Mouse (Mus musculus) midbrain, embryonic 11.5 days (tissue): ENCODE measurements at regions not wholly inside any gene's neighbourhood (a gene's known extent, or its start where the extent isn't known, plus 50 kb on each side); places are given as distances from the start of the nearest gene placed in this dataset.

Experiments
- ATAC-seq: fragments of 200-750 bp; cut with Nextera tagmentation; 2 replicates; pipeline ENCODE4 v1.8.0; 2017; ENCODE audit warnings: moderate TSS enrichment, moderate library complexity; ENCODE audit not compliant: low FRiP score
- DNase-seq: peaks from one replicate; pipeline ENCODE4 v3.0.0; 2015; ENCODE audit warnings: low spot score; ENCODE audit errors: missing footprints
- H3K27ac ChIP-seq: fragments of 300-500 bp; sonication (generic); 2 replicates; pipeline ENCODE4 v1.5.1; 2014; ENCODE audit warnings: low read depth, low read length
- H3K27me3 ChIP-seq: fragments of 300-500 bp; sonication (generic); 2 replicates; pipeline ENCODE4 v1.6.1; 2014; ENCODE audit warnings: mild to moderate bottlenecking, low read length, moderate library complexity, mixed read lengths; ENCODE audit not compliant: control insufficient read depth, insufficient read depth
- H3K36me3 ChIP-seq: fragments of 300-500 bp; sonication (generic); 2 replicates; pipeline ENCODE4 v1.6.1; 2014; ENCODE audit warnings: mild to moderate bottlenecking, low read length, moderate library complexity, mixed read lengths; ENCODE audit not compliant: control insufficient read depth, insufficient read depth
- H3K4me1 ChIP-seq: fragments of 300-500 bp; sonication (generic); 2 replicates; pipeline ENCODE4 v1.6.1; 2014; ENCODE audit warnings: low read length; ENCODE audit not compliant: control insufficient read depth, insufficient read depth
- H3K4me2 ChIP-seq: fragments of 300-500 bp; sonication (generic); 2 replicates; pipeline ENCODE4 v1.6.1; 2014; ENCODE audit warnings: mild to moderate bottlenecking, moderate library complexity
- H3K4me3 ChIP-seq: fragments of 300-500 bp; sonication (generic); 2 replicates; pipeline ENCODE4 v1.5.1; 2014; ENCODE audit warnings: low read depth, low read length
- H3K9ac ChIP-seq: fragments of 300-500 bp; sonication (generic); 2 replicates; pipeline ENCODE4 v1.6.1; 2014; ENCODE audit warnings: low read length
- H3K9me3 ChIP-seq: fragments of 300-500 bp; sonication (generic); 2 replicates; pipeline ENCODE4 v1.6.1; 2016; ENCODE audit warnings: low read length; ENCODE audit not compliant: control insufficient read depth
- WGBS: fragments of 180-500 bp; shearing (Covaris S2); extraction: QIAGEN DNeasy Blood & Tissue Kit; methylation state at CpG from one replicate; pipeline ENCODE4 v1.1.7; 2014; 5-methylcytosine and 5-hydroxymethylcytosine counted together

GRCm38 (mm10) chr5:45121751-45122280, 322.3 kb upstream of the Ldb2 start:
- H3K9ac ChIP-seq: no peak overlapping the region
- H3K36me3 ChIP-seq: no peaks in the 10 kb centered on the region
- DNase-seq (no peak), ATAC-seq (no peak)
- H3K9me3 ChIP-seq: no peaks in the 10 kb centered on the region
- H3K27ac ChIP-seq: no peak overlapping the region
- H3K4me3 ChIP-seq: no peak overlapping the region
- no peaks in the 10 kb centered on the region for H3K4me1 ChIP-seq
- no peak overlapping the region for H3K4me2 ChIP-seq
- no peaks in the 10 kb centered on the region for H3K27me3 ChIP-seq
- WGBS: 76% methylated on average over 2 of the region's 2 CpGs

- 90% methylated on average over 2 of the region's 2 CpGs for WGBS
- H3K9ac ChIP-seq: no peak overlapping the region
- DNase-seq (no peak), ATAC-seq (no peak)
- H3K4me3 ChIP-seq: no peak overlapping the region
- no peaks in the 10 kb centered on the region for H3K4me1 ChIP-seq
- no peaks in the 10 kb centered on the region for H3K9me3 ChIP-seq
- no peak overlapping the region for H3K4me2 ChIP-seq
- H3K27me3 ChIP-seq: no peaks in the 10 kb centered on the region
- no peaks in the 10 kb centered on the region for H3K36me3 ChIP-seq
- H3K27ac ChIP-seq: no peak overlapping the region
Measured at GRCm38 (mm10) chr5:45119757-45120156, 320.3 kb upstream of the Ldb2 start.

- no peaks in the 10 kb centered on the region for H3K4me1 ChIP-seq
- WGBS: 84% methylated on average over 4 of the region's 4 CpGs
- H3K4me2 ChIP-seq: no peak overlapping the region
- no peak overlapping the region for H3K9ac ChIP-seq
- H3K27me3 ChIP-seq: no peaks in the 10 kb centered on the region
- H3K9me3 ChIP-seq: no peaks in the 10 kb centered on the region
- H3K36me3 ChIP-seq: no peaks in the 10 kb centered on the region
- H3K4me3 ChIP-seq: no peak overlapping the region
- ATAC-seq (no peak), DNase-seq (no peak)
- H3K27ac ChIP-seq: no peak overlapping the region
Measured at GRCm38 (mm10) chr5:45111246-45111645, 311.8 kb upstream of the Ldb2 start.

- H3K27me3 ChIP-seq: no peaks in the 10 kb centered on the region
- ATAC-seq (no peak), DNase-seq (no peak)
- H3K9me3 ChIP-seq: no peaks in the 10 kb centered on the region
- no peaks in the 10 kb centered on the region for H3K36me3 ChIP-seq
- 88% methylated on average over 3 of the region's 3 CpGs for WGBS
- H3K27ac ChIP-seq: no peak overlapping the region
- no peaks in the 10 kb centered on the region for H3K4me1 ChIP-seq
- no peak overlapping the region for H3K4me2 ChIP-seq
- H3K9ac ChIP-seq: no peak overlapping the region
- H3K4me3 ChIP-seq: no peak overlapping the region
Measured at GRCm38 (mm10) chr5:45110797-45111196, 311.3 kb upstream of the Ldb2 start.

GRCm38 (mm10) chr5:45105236-45105816, 305.8 kb upstream of the Ldb2 start:
- no peaks in the 10 kb centered on the region for H3K9me3 ChIP-seq
- H3K27ac ChIP-seq: no peak overlapping the region
- H3K27me3 ChIP-seq: no peaks in the 10 kb centered on the region
- DNase-seq (no peak), ATAC-seq (no peak)
- no peaks in the 10 kb centered on the region for H3K36me3 ChIP-seq
- no peak overlapping the region for H3K4me3 ChIP-seq
- 83% methylated on average over 9 of the region's 9 CpGs for WGBS
- H3K4me1 ChIP-seq: 0 out of 2 replicates have a peak, but pooled peaks cover 3% of the 10 kb centered on the region
- H3K4me2 ChIP-seq: no peak overlapping the region
- no peak overlapping the region for H3K9ac ChIP-seq

GRCm38 (mm10) chr5:45103763-45104428, 304.4 kb upstream of the Ldb2 start:
- 0 out of 2 replicates have a peak, but pooled peaks cover 3% of the 10 kb centered on the region for H3K4me1 ChIP-seq
- H3K4me3 ChIP-seq: no peak overlapping the region
- H3K9me3 ChIP-seq: no peaks in the 10 kb centered on the region
- H3K4me2 ChIP-seq: no peak overlapping the region
- H3K9ac ChIP-seq: no peak overlapping the region
- no peaks in the 10 kb centered on the region for H3K36me3 ChIP-seq
- no peak for DNase-seq
- WGBS: 89% methylated on average over 6 of the region's 6 CpGs
- ATAC-seq: no peak
- H3K27me3 ChIP-seq: no peaks in the 10 kb centered on the region
- H3K27ac ChIP-seq: no peak overlapping the region

- ATAC-seq (no peak), DNase-seq (no peak)
- Histone ChIP-seq H3K9me3 (no peaks in the 10 kb centered on the region), H3K4me3 (no peak overlapping the region), H3K27me3 (no peaks in the 10 kb centered on the region), H3K4me1 (0 out of 2 replicates have a peak, but pooled peaks cover 3% of the 10 kb centered on the region), H3K27ac (no peak overlapping the region), H3K4me2 (no peak overlapping the region), H3K9ac (no peak overlapping the region), H3K36me3 (no peaks in the 10 kb centered on the region)
- 49% methylated on average over 3 of the region's 3 CpGs for WGBS
Measured at GRCm38 (mm10) chr5:45102661-45103060, 303.2 kb upstream of the Ldb2 start.

GRCm38 (mm10) chr5:45101777-45102176, 302.3 kb upstream of the Ldb2 start:
- H3K4me3 ChIP-seq: no peak overlapping the region
- no peaks in the 10 kb centered on the region for H3K9me3 ChIP-seq
- WGBS: 80% methylated on average over 4 of the region's 4 CpGs
- no peak for DNase-seq
- no peak overlapping the region for H3K27ac ChIP-seq
- 0 out of 2 replicates have a peak, but pooled peaks cover 3% of the 10 kb centered on the region for H3K4me1 ChIP-seq
- ATAC-seq: no peak
- no peaks in the 10 kb centered on the region for H3K36me3 ChIP-seq
- no peak overlapping the region for H3K4me2 ChIP-seq
- H3K27me3 ChIP-seq: no peaks in the 10 kb centered on the region
- no peak overlapping the region for H3K9ac ChIP-seq

GRCm38 (mm10) chr5:45099082-45099481, 299.6 kb upstream of the Ldb2 start:
- Histone ChIP-seq H3K9me3 (no peaks in the 10 kb centered on the region), H3K4me1 (0 out of 2 replicates have a peak, but pooled peaks cover 3% of the 10 kb centered on the region), H3K4me3 (no peak overlapping the region), H3K4me2 (no peak overlapping the region), H3K9ac (no peak overlapping the region), H3K36me3 (no peaks in the 10 kb centered on the region), H3K27me3 (no peaks in the 10 kb centered on the region), H3K27ac (no peak overlapping the region)
- 89% methylated on average over 2 of the region's 2 CpGs for WGBS
- no peak for ATAC-seq
- DNase-seq: no peak
